Mouse (Mus musculus): ENCODE results near the gene Ahcy. TPM values are rescaled to one million over a fixed set of nuclear protein-coding genes. Genes with fewer than 3 reads are reported as not detected.
"Not testable (repeated sequence)": the region's sequence is repeated elsewhere in the genome, so short reads cannot be mapped to it uniquely, and the experiment has no call there.

Gene Ahcy
- 16.5 and 19.0 TPM in 2 replicates for total RNA-seq (2017)

- peak; percentile 90 for ATAC-seq (ENCODE audit: extremely low read depth, insufficient number of reproducible peaks, low FRiP score, poor library complexity, severe bottlenecking)
Measured at GRCm38 (mm10) chr2:155073978-155074765, at the start of gene Ahcy. TSS of gene Ahcy (minus strand) at chr2:155074497.

GRCm38 (mm10) chr2:155115216-155115830 lies 41.0 kb upstream of the Ahcy start:
- ATAC-seq (ENCODE audit: extremely low read depth, insufficient number of reproducible peaks, low FRiP score, poor library complexity, severe bottlenecking) = no peak

- not testable (repeated sequence) for ATAC-seq (ENCODE audit: extremely low read depth, insufficient number of reproducible peaks, low FRiP score, poor library complexity, severe bottlenecking)
Measured at GRCm38 (mm10) chr2:155107276-155107675, 33.0 kb upstream of the Ahcy start.

GRCm38 (mm10) chr2:155103607-155104006 lies 29.3 kb upstream of the Ahcy start:
- no peak for ATAC-seq (ENCODE audit: extremely low read depth, insufficient number of reproducible peaks, low FRiP score, poor library complexity, severe bottlenecking)

- no peak for ATAC-seq (ENCODE audit: extremely low read depth, insufficient number of reproducible peaks, low FRiP score, poor library complexity, severe bottlenecking)
Measured at GRCm38 (mm10) chr2:155101761-155102181, 27.5 kb upstream of the Ahcy start.

GRCm38 (mm10) chr2:155100796-155101259 lies 26.5 kb upstream of the Ahcy start:
- ATAC-seq (ENCODE audit: extremely low read depth, insufficient number of reproducible peaks, low FRiP score, poor library complexity, severe bottlenecking) = 0 out of 2 replicates have a peak, but pooled peaks have one; percentile 16

GRCm38 (mm10) chr2:155099994-155100795 lies 25.9 kb upstream of the Ahcy start:
- ATAC-seq (ENCODE audit: extremely low read depth, insufficient number of reproducible peaks, low FRiP score, poor library complexity, severe bottlenecking) = no peak

- ATAC-seq (ENCODE audit: extremely low read depth, insufficient number of reproducible peaks, low FRiP score, poor library complexity, severe bottlenecking) = no peak
Measured at GRCm38 (mm10) chr2:155099421-155099820, 25.1 kb upstream of the Ahcy start.

GRCm38 (mm10) chr2:155098720-155099380 lies 24.6 kb upstream of the Ahcy start:
- no peak for ATAC-seq (ENCODE audit: extremely low read depth, insufficient number of reproducible peaks, low FRiP score, poor library complexity, severe bottlenecking)

GRCm38 (mm10) chr2:155093418-155093817 lies 19.1 kb upstream of the Ahcy start:
- ATAC-seq (ENCODE audit: extremely low read depth, insufficient number of reproducible peaks, low FRiP score, poor library complexity, severe bottlenecking) = no peak

GRCm38 (mm10) chr2:155091743-155092075 lies 17.4 kb upstream of the Ahcy start:
- ATAC-seq (ENCODE audit: extremely low read depth, insufficient number of reproducible peaks, low FRiP score, poor library complexity, severe bottlenecking) = no peak

- ATAC-seq (ENCODE audit: extremely low read depth, insufficient number of reproducible peaks, low FRiP score, poor library complexity, severe bottlenecking) = no peak
Measured at GRCm38 (mm10) chr2:155090909-155091742, 16.8 kb upstream of the Ahcy start.

GRCm38 (mm10) chr2:155088264-155088663 lies 14.0 kb upstream of the Ahcy start:
- no peak for ATAC-seq (ENCODE audit: extremely low read depth, insufficient number of reproducible peaks, low FRiP score, poor library complexity, severe bottlenecking)

GRCm38 (mm10) chr2:155086328-155086727 lies 12.0 kb upstream of the Ahcy start:
- no peak for ATAC-seq (ENCODE audit: extremely low read depth, insufficient number of reproducible peaks, low FRiP score, poor library complexity, severe bottlenecking)

GRCm38 (mm10) chr2:155084546-155084945 lies 10.2 kb upstream of the Ahcy start:
- no peak for ATAC-seq (ENCODE audit: extremely low read depth, insufficient number of reproducible peaks, low FRiP score, poor library complexity, severe bottlenecking)

GRCm38 (mm10) chr2:155082121-155082803 lies 8.0 kb upstream of the Ahcy start:
- ATAC-seq (ENCODE audit: extremely low read depth, insufficient number of reproducible peaks, low FRiP score, poor library complexity, severe bottlenecking) = peak; percentile 68

GRCm38 (mm10) chr2:155081056-155081455 lies 6.8 kb upstream of the Ahcy start:
- no peak for ATAC-seq (ENCODE audit: extremely low read depth, insufficient number of reproducible peaks, low FRiP score, poor library complexity, severe bottlenecking)

- ATAC-seq (ENCODE audit: extremely low read depth, insufficient number of reproducible peaks, low FRiP score, poor library complexity, severe bottlenecking) = no peak
Measured at GRCm38 (mm10) chr2:155080179-155080530, 5.9 kb upstream of the Ahcy start.

Data from neutrophil, adult 5-6 weeks (primary cell).